Mouse (Mus musculus): Measurements from ENCODE around the gene Pold1.

- no peak for TF ChIP-seq CTCF (IDR thresholded peaks at IDR 0.05; ENCODE audit: low read depth)
- TF ChIP-seq EP300 (IDR thresholded peaks at IDR 0.05; ENCODE audit: low read depth), result no peak
Measured at GRCm38 (mm10) chr7:44564486-44564885, 15.8 kb upstream of the Pold1 start.
